Mouse (Mus musculus): ENCODE measurements at regions not wholly inside any gene's neighbourhood (a gene's known extent, or its start where the extent isn't known, plus 50 kb on each side); places are given as distances from the start of the nearest gene placed in this dataset.

- Histone ChIP-seq H3K36me3 (no peaks in the 10 kb centered on the region), H3K27me3 (replicated peaks) (no peaks in the 10 kb centered on the region), H3K27ac (replicated peaks) (no peak overlapping the region), H3K4me1 (no peaks in the 10 kb centered on the region), H3K4me2 (no peak overlapping the region), H3K9ac (replicated peaks) (no peak overlapping the region), H3K9me3 (replicated peaks) (no peaks in the 10 kb centered on the region), H3K4me3 (replicated peaks) (no peak overlapping the region)
- ATAC-seq (ENCODE audit: low FRiP score) = no peak
- whole genome bisulfite sequencing = 87% methylated on average over 3 of the region's 3 CpGs
These were observed 753.5 kb downstream of the Epm2a start for GRCm38 (mm10) chr10:12096678-12097077.

GRCm38 (mm10) chr10:12107001-12107418 lies 762.2 kb downstream of the Utrn start:
- Histone ChIP-seq H3K4me1 (no peaks in the 10 kb centered on the region), H3K27me3 (replicated peaks) (no peaks in the 10 kb centered on the region), H3K36me3 (no peaks in the 10 kb centered on the region), H3K9me3 (replicated peaks) (no peaks in the 10 kb centered on the region), H3K4me3 (replicated peaks) (no peak overlapping the region), H3K4me2 (no peak overlapping the region), H3K27ac (replicated peaks) (no peak overlapping the region), H3K9ac (replicated peaks) (no peak overlapping the region)
- ATAC-seq (ENCODE audit: low FRiP score) = peak; percentile 73; the same call in 1 of the 2 replicates

- no peaks in the 10 kb centered on the region for H3K9me3 ChIP-seq (replicated peaks)
- 52% methylated on average over 1 of the region's 1 CpGs for WGBS
- no peak overlapping the region for H3K4me2 ChIP-seq
- ATAC-seq (ENCODE audit: low FRiP score) = no peak
- H3K36me3 ChIP-seq = no peaks in the 10 kb centered on the region
- H3K9ac ChIP-seq (replicated peaks) = no peak overlapping the region
- no peak overlapping the region for H3K4me3 ChIP-seq (replicated peaks)
- no peak overlapping the region for H3K27ac ChIP-seq (replicated peaks)
- peaks cover 6% of the 10 kb centered on the region; the same call in 1 of the 2 replicates for H3K4me1 ChIP-seq
- H3K27me3 ChIP-seq (replicated peaks) = no peaks in the 10 kb centered on the region
These were observed 757.4 kb downstream of the Utrn start for GRCm38 (mm10) chr10:12111720-12112119.

- Histone ChIP-seq H3K4me1 (peaks cover 10% of the 10 kb centered on the region; the same call in 1 of the 2 replicates), H3K9me3 (replicated peaks) (no peaks in the 10 kb centered on the region), H3K4me3 (replicated peaks) (no peak overlapping the region), H3K27me3 (replicated peaks) (no peaks in the 10 kb centered on the region), H3K9ac (replicated peaks) (no peak overlapping the region), H3K4me2 (no peak overlapping the region), H3K36me3 (no peaks in the 10 kb centered on the region), H3K27ac (replicated peaks) (no peak overlapping the region)
- peak; percentile 55; the same call in 1 of the 2 replicates for ATAC-seq (ENCODE audit: low FRiP score)
- 36% methylated on average over 3 of the region's 3 CpGs for WGBS
These were observed 753.4 kb downstream of the Utrn start for GRCm38 (mm10) chr10:12115767-12116166.

GRCm38 (mm10) chr10:12116662-12117303 lies 752.4 kb downstream of the Utrn start:
- no peak for ATAC-seq (ENCODE audit: low FRiP score)
- H3K9me3 ChIP-seq (replicated peaks) = no peaks in the 10 kb centered on the region
- H3K4me2 ChIP-seq = no peak overlapping the region
- H3K27ac ChIP-seq (replicated peaks) = peak overlapping the region; percentile 33; the same call in 1 of the 2 replicates
- H3K9ac ChIP-seq (replicated peaks) = no peak overlapping the region
- H3K4me1 ChIP-seq = peaks cover 10% of the 10 kb centered on the region; the same call in 1 of the 2 replicates
- H3K4me3 ChIP-seq (replicated peaks) = no peak overlapping the region
- 48% methylated on average over 6 of the region's 6 CpGs for WGBS
- no peaks in the 10 kb centered on the region for H3K36me3 ChIP-seq
- no peaks in the 10 kb centered on the region for H3K27me3 ChIP-seq (replicated peaks)

GRCm38 (mm10) chr10:12124272-12124671 lies 744.9 kb downstream of the Utrn start:
- Histone ChIP-seq H3K4me1 (no peaks in the 10 kb centered on the region), H3K27ac (replicated peaks) (no peak overlapping the region; the same call in 1 of the 2 replicates), H3K9ac (replicated peaks) (no peak overlapping the region), H3K36me3 (no peaks in the 10 kb centered on the region), H3K27me3 (replicated peaks) (no peaks in the 10 kb centered on the region), H3K4me2 (no peak overlapping the region), H3K9me3 (replicated peaks) (no peaks in the 10 kb centered on the region), H3K4me3 (replicated peaks) (no peak overlapping the region)
- no peak for ATAC-seq (ENCODE audit: low FRiP score)
- WGBS = 17% methylated on average over 2 of the region's 2 CpGs

GRCm38 (mm10) chr10:12129486-12129885 lies 739.7 kb downstream of the Utrn start:
- ATAC-seq (ENCODE audit: low FRiP score) = no peak
- Histone ChIP-seq H3K4me2 (no peak overlapping the region), H3K27me3 (replicated peaks) (no peaks in the 10 kb centered on the region)

GRCm38 (mm10) chr10:12144691-12145090 lies 724.5 kb downstream of the Utrn start:
- 66% methylated on average over 1 of the region's 1 CpGs for WGBS
- Histone ChIP-seq H3K27ac (replicated peaks) (no peak overlapping the region), H3K36me3 (no peaks in the 10 kb centered on the region), H3K4me2 (no peak overlapping the region), H3K4me1 (no peaks in the 10 kb centered on the region; the same call in 1 of the 2 replicates), H3K9me3 (replicated peaks) (no peaks in the 10 kb centered on the region), H3K4me3 (replicated peaks) (no peak overlapping the region), H3K9ac (replicated peaks) (no peak overlapping the region), H3K27me3 (replicated peaks) (no peaks in the 10 kb centered on the region)
- no peak for ATAC-seq (ENCODE audit: low FRiP score)

More at GRCm38 (mm10) chr10:12129486-12129885, 739.7 kb downstream of the Utrn start:
- Histone ChIP-seq H3K9me3 (replicated peaks) (no peaks in the 10 kb centered on the region), H3K4me1 (no peaks in the 10 kb centered on the region), H3K36me3 (no peaks in the 10 kb centered on the region), H3K4me3 (replicated peaks) (no peak overlapping the region), H3K27ac (replicated peaks) (no peak overlapping the region), H3K9ac (replicated peaks) (no peak overlapping the region)
- 81% methylated on average over 3 of the region's 3 CpGs for WGBS

GRCm38 (mm10) chr10:12146942-12147537 lies 722.1 kb downstream of the Utrn start:
- H3K4me2 ChIP-seq = no peak overlapping the region
- no peaks in the 10 kb centered on the region for H3K36me3 ChIP-seq
- H3K27me3 ChIP-seq (replicated peaks) = no peaks in the 10 kb centered on the region
- ATAC-seq (ENCODE audit: low FRiP score) = peak; percentile 87
- 56% methylated on average over 9 of the region's 9 CpGs for WGBS
- H3K9me3 ChIP-seq (replicated peaks) = no peaks in the 10 kb centered on the region
- H3K27ac ChIP-seq (replicated peaks) = no peak overlapping the region
- H3K4me1 ChIP-seq = no peaks in the 10 kb centered on the region; the same call in 1 of the 2 replicates
- no peak overlapping the region for H3K4me3 ChIP-seq (replicated peaks)
- no peak overlapping the region for H3K9ac ChIP-seq (replicated peaks)

GRCm38 (mm10) chr10:12170243-12170642 lies 698.9 kb downstream of the Utrn start:
- 76% methylated on average over 3 of the region's 3 CpGs for WGBS
- Histone ChIP-seq H3K9ac (replicated peaks) (no peak overlapping the region), H3K36me3 (no peaks in the 10 kb centered on the region), H3K9me3 (replicated peaks) (no peaks in the 10 kb centered on the region), H3K4me2 (no peak overlapping the region), H3K4me1 (no peaks in the 10 kb centered on the region), H3K27me3 (replicated peaks) (no peaks in the 10 kb centered on the region), H3K4me3 (replicated peaks) (no peak overlapping the region), H3K27ac (replicated peaks) (no peak overlapping the region)
- no peak for ATAC-seq (ENCODE audit: low FRiP score)

GRCm38 (mm10) chr10:12174200-12174818 lies 694.9 kb downstream of the Utrn start:
- H3K27ac ChIP-seq (replicated peaks) = no peak overlapping the region
- H3K9ac ChIP-seq (replicated peaks) = no peak overlapping the region
- H3K4me3 ChIP-seq (replicated peaks) = no peak overlapping the region
- H3K4me1 ChIP-seq = no peaks in the 10 kb centered on the region
- no peak overlapping the region for H3K4me2 ChIP-seq
- H3K36me3 ChIP-seq = no peaks in the 10 kb centered on the region
- no peaks in the 10 kb centered on the region for H3K27me3 ChIP-seq (replicated peaks)
- ATAC-seq (ENCODE audit: low FRiP score) = no peak; the same call in 1 of the 2 replicates
- WGBS = 60% methylated on average over 14 of the region's 14 CpGs
- no peaks in the 10 kb centered on the region for H3K9me3 ChIP-seq (replicated peaks)

GRCm38 (mm10) chr10:12175141-12175540 lies 694.0 kb downstream of the Utrn start:
- Histone ChIP-seq H3K4me1 (no peaks in the 10 kb centered on the region), H3K9ac (replicated peaks) (no peak overlapping the region), H3K27ac (replicated peaks) (no peak overlapping the region), H3K9me3 (replicated peaks) (no peaks in the 10 kb centered on the region), H3K4me2 (no peak overlapping the region), H3K4me3 (replicated peaks) (no peak overlapping the region), H3K36me3 (no peaks in the 10 kb centered on the region), H3K27me3 (replicated peaks) (no peaks in the 10 kb centered on the region)
- ATAC-seq (ENCODE audit: low FRiP score) = no peak
- 66% methylated on average over 3 of the region's 3 CpGs for WGBS

Measured in neural tube, embryonic 15.5 days (tissue).